Mouse (Mus musculus): ENCODE results near the gene Cep63.

GRCm38 (mm10) chr9:102637115-102637514 is 10.8 kb upstream of the Cep63 start:
- no peak for TF ChIP-seq CTCF (IDR thresholded peaks at IDR 0.05; ENCODE audit: control insufficient read depth, insufficient read depth, low read length)
- TF ChIP-seq POLR2A (IDR thresholded peaks at IDR 0.05; ENCODE audit: borderline replicate concordance, control insufficient read depth, low read depth, low read length), result no peak
